Mouse (Mus musculus): ENCODE results near the gene Gadd45a. TPM values are rescaled to one million over a fixed set of nuclear protein-coding genes. Genes with fewer than 3 reads are reported as not detected.
"Not testable (repeated sequence)": the region's sequence is repeated elsewhere in the genome, so short reads cannot be mapped to it uniquely, and the experiment has no call there.

Gadd45a gene
- polyA plus RNA-seq, 1 experiment from 2014 or later = 14.5 TPM

DNA sequence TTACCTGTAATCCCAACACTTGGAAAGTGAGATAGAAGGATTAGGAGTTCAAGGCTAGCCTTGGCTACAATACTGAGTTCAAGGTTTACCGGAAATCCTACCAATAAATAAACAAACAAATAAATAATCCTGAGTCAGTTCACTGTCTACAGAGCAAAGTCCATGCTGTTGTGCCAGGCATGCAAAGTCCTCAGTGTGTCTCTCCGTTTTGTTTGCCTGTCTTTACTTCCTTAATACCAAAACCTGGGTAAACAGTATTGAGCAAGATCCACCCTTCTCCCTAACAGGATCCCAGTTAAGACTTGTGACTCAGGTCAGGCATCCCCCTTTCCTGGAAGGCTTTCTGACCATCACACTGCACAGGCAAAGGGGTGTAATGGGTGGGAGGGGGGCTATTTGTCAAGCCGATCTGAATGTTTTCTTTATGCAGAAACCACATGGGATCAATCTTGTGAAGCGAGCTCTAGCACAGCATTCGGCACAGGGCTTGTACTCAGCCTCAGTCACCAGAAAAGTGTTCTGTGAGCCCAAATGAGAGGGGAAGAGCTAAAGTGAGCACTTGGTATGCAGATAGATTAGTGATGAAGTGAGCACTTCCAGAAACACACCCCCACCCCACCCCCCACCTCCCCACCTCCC is 7.8 kb downstream of the Gadd45a start:
- H3K36me3 ChIP-seq (ENCODE audit: control insufficient read depth, insufficient read depth, low read length) = no peaks in the 10 kb centered on the region
- no peak overlapping the region for H3K9ac ChIP-seq (ENCODE audit: low read length)
- no peak overlapping the region for H3K27ac ChIP-seq (ENCODE audit: low read length)
- ATAC-seq (ENCODE audit: low read depth) = 0 out of 2 replicates have a peak, but pooled peaks have one; percentile 45
- no peak overlapping the region for H3K4me3 ChIP-seq (ENCODE audit: low read length)
- no peaks in the 10 kb centered on the region for H3K27me3 ChIP-seq (ENCODE audit: control insufficient read depth, insufficient read depth, low read depth, low read length)
- 36% methylated on average over 5 of the region's 5 CpGs for WGBS
- H3K4me2 ChIP-seq (ENCODE audit: low read depth, low read length) = no peak overlapping the region
- H3K9me3 ChIP-seq (ENCODE audit: control insufficient read depth, low read length) = no peaks in the 10 kb centered on the region
- H3K4me1 ChIP-seq (replicated peaks; ENCODE audit: control insufficient read depth, insufficient read depth, low read length) = peaks cover 3% of the 10 kb centered on the region; the same call in 1 of the 2 replicates

DNA sequence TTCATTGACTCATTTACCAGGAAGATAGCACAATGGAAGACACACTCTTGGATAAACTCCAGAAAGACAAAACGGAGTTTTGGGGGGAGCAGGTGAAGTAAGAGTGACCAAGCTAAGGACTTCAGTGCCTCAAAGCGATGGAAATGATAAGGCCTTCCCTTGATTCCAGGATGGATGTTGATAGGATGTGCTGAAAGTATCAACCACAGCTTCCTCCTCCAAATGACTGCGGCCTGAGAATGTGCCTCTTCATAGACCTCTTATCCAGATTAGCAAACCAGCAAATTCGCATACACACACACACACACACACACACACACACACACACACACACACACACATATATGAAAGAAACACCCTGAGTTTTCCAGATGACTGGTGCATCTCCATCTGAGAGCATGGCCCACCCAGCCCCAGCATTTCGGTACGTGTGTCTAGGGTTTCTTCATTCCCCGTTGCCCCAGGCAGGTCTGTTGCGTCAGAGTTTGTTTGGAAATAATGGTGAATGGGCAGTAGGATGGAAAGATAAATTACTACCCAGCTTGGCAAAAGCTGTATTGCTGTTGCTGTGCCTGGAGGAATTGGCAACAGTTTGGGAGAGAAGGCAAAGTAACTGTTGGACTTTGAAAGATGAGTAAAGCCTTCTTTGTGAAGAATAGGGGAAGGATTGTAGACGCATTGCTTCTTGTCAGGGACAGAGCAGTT is 9.7 kb downstream of the Gadd45a start:
- Histone ChIP-seq H3K36me3 (ENCODE audit: control insufficient read depth, insufficient read depth, low read length) (no peaks in the 10 kb centered on the region), H3K27me3 (ENCODE audit: control insufficient read depth, insufficient read depth, low read depth, low read length) (no peaks in the 10 kb centered on the region), H3K4me2 (ENCODE audit: low read depth, low read length) (no peak overlapping the region), H3K9ac (ENCODE audit: low read length) (no peak overlapping the region), H3K4me3 (ENCODE audit: low read length) (no peak overlapping the region), H3K9me3 (ENCODE audit: control insufficient read depth, low read length) (no peaks in the 10 kb centered on the region), H3K4me1 (replicated peaks; ENCODE audit: control insufficient read depth, insufficient read depth, low read length) (peaks cover 3% of the 10 kb centered on the region; the same call in 1 of the 2 replicates), H3K27ac (ENCODE audit: low read length) (no peak overlapping the region)
- 62% methylated on average over 9 of the region's 9 CpGs for WGBS
- ATAC-seq (ENCODE audit: low read depth) = no peak

DNA sequence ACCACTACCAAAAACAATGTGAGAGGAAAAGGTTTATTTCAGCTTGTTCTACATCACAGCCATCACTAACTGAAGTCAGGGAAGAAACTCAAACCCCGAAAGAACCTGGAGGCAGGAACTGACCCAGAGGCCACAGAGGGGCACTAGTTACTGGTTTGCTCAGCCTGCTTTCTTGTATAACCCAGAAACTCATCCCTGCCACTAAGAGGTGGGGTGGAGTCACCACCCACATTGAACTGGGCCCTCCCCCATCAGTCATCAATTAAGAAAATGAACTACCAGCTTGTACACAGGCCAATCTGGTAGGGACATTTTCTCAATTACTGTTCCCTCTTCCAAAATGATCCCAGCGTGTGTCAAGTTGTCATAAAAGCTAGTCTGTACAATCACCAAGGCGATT is 10.6 kb downstream of the Gadd45a start:
- Histone ChIP-seq H3K36me3 (ENCODE audit: control insufficient read depth, insufficient read depth, low read length) (no peaks in the 10 kb centered on the region), H3K27ac (ENCODE audit: low read length) (no peak overlapping the region), H3K9ac (ENCODE audit: low read length) (no peak overlapping the region), H3K9me3 (ENCODE audit: control insufficient read depth, low read length) (no peaks in the 10 kb centered on the region), H3K4me1 (replicated peaks; ENCODE audit: control insufficient read depth, insufficient read depth, low read length) (peaks cover 3% of the 10 kb centered on the region; the same call in 1 of the 2 replicates), H3K27me3 (ENCODE audit: control insufficient read depth, insufficient read depth, low read depth, low read length) (no peaks in the 10 kb centered on the region), H3K4me2 (ENCODE audit: low read depth, low read length) (no peak overlapping the region), H3K4me3 (ENCODE audit: low read length) (no peak overlapping the region)
- WGBS = 77% methylated on average over 3 of the region's 3 CpGs
- ATAC-seq (ENCODE audit: low read depth) = no peak

DNA sequence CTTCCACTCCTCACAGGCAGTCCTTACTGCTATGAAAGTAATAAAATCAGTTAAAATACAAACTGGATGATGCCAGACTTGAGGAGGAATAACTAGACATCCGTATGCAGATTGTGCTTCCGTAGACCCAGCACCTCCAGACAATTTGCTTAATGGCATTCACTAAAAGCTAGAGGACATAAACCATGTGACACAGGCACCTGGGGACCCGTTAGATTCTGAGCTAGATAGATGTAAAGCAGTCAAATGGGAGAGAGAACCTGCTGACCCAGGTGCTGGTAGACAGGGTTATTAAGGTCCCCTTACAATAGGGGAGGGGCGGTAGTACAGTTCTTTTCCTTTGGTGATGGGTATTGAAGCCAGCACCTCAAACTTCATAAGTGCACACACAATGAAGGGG is 13.5 kb downstream of the Gadd45a start:
- H3K4me2 ChIP-seq (ENCODE audit: low read depth, low read length) = no peak overlapping the region
- H3K4me1 ChIP-seq (replicated peaks; ENCODE audit: control insufficient read depth, insufficient read depth, low read length) = no peaks in the 10 kb centered on the region
- 81% methylated on average over 4 of the region's 4 CpGs for WGBS
- H3K36me3 ChIP-seq (ENCODE audit: control insufficient read depth, insufficient read depth, low read length) = no peaks in the 10 kb centered on the region
- H3K4me3 ChIP-seq (ENCODE audit: low read length) = no peak overlapping the region
- no peak overlapping the region for H3K27ac ChIP-seq (ENCODE audit: low read length)
- H3K27me3 ChIP-seq (ENCODE audit: control insufficient read depth, insufficient read depth, low read depth, low read length) = no peaks in the 10 kb centered on the region
- no peak for ATAC-seq (ENCODE audit: low read depth)
- H3K9ac ChIP-seq (ENCODE audit: low read length) = no peak overlapping the region
- H3K9me3 ChIP-seq (ENCODE audit: control insufficient read depth, low read length) = no peaks in the 10 kb centered on the region

DNA sequence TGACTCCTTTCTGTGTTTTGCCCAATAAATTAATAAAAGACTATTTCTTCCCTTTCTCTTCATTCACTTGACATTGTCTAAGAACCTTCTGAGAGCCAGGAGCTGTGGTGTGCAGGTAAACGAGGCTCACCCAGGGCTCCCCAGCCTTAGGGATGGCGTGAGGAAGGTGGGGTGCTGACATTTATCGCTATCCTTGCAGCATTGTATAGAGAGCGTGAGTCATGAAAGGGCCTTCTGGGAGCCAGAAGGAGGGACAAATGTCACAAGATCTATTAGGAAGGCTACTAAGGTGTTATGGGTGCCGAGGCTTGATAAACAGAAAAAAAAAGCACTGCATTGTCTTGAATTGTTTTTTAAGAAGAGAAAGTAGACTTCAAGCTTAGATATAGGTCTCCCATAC is 15.9 kb downstream of the Gadd45a start:
- 86% methylated on average over 5 of the region's 5 CpGs for WGBS
- Histone ChIP-seq H3K9ac (ENCODE audit: low read length) (no peak overlapping the region), H3K4me2 (ENCODE audit: low read depth, low read length) (no peak overlapping the region), H3K4me3 (ENCODE audit: low read length) (no peak overlapping the region), H3K36me3 (ENCODE audit: control insufficient read depth, insufficient read depth, low read length) (no peaks in the 10 kb centered on the region), H3K27me3 (ENCODE audit: control insufficient read depth, insufficient read depth, low read depth, low read length) (no peaks in the 10 kb centered on the region), H3K27ac (ENCODE audit: low read length) (no peak overlapping the region), H3K9me3 (ENCODE audit: control insufficient read depth, low read length) (no peaks in the 10 kb centered on the region), H3K4me1 (replicated peaks; ENCODE audit: control insufficient read depth, insufficient read depth, low read length) (peaks cover 9% of the 10 kb centered on the region)
- no peak for ATAC-seq (ENCODE audit: low read depth)

DNA sequence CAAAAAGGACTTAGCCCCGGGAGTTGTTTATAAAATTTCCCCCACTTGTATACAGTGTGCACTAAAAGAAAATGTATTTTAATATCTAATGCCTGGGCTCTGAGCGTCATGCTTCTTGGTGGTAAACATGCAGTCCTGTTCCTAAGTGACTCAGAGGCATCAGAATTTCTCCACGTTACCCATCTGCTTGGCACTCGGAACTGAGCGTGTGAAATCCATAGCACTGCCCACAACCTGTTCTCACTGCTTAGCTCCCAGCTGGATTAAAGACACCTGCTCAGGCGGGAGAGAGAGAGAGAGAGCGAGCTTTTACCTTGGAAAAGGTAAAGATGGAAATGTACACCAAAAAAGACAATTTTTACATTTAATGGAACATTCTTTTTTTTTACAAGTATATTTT is 18.3 kb downstream of the Gadd45a start:
- not testable (repeated sequence) for H3K9ac ChIP-seq (ENCODE audit: low read length); ATAC-seq (ENCODE audit: low read depth); H3K36me3 ChIP-seq (ENCODE audit: control insufficient read depth, insufficient read depth, low read length); H3K4me2 ChIP-seq (ENCODE audit: low read depth, low read length); H3K9me3 ChIP-seq (ENCODE audit: control insufficient read depth, low read length); H3K27ac ChIP-seq (ENCODE audit: low read length); H3K4me3 ChIP-seq (ENCODE audit: low read length); H3K27me3 ChIP-seq (ENCODE audit: control insufficient read depth, insufficient read depth, low read depth, low read length)
- H3K4me1 ChIP-seq (replicated peaks; ENCODE audit: control insufficient read depth, insufficient read depth, low read length) = peaks cover 21% of the 10 kb centered on the region
- 79% methylated on average over 7 of the region's 7 CpGs for WGBS

DNA sequence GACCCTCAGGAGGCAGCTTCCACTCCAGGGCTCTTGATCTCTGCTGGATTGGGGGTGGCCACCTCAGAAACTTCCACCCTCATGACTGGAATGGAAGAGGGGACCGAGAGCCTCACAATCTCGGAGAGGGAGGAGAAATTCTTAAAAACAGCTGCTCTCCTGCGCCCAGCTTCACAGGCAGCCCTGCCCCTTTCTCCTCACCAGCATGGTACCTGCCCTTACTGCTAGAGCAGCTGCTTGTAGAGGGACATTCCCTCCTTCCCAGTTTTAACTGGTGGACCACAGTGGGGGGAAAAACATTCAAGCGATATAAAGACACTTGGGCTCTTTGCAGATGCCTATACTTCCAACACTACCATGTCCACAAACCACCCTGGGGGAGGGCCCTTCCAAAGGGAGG is 18.9 kb downstream of the Gadd45a start:
- H3K27ac ChIP-seq (ENCODE audit: low read length) = no peak overlapping the region
- whole genome bisulfite sequencing = 61% methylated on average over 4 of the region's 4 CpGs
- H3K9me3 ChIP-seq (ENCODE audit: control insufficient read depth, low read length) = no peaks in the 10 kb centered on the region
- ATAC-seq (ENCODE audit: low read depth) = no peak
- H3K27me3 ChIP-seq (ENCODE audit: control insufficient read depth, insufficient read depth, low read depth, low read length) = no peaks in the 10 kb centered on the region
- no peak overlapping the region for H3K9ac ChIP-seq (ENCODE audit: low read length)
- no peak overlapping the region for H3K4me3 ChIP-seq (ENCODE audit: low read length)
- no peak overlapping the region for H3K4me2 ChIP-seq (ENCODE audit: low read depth, low read length)
- H3K4me1 ChIP-seq (replicated peaks; ENCODE audit: control insufficient read depth, insufficient read depth, low read length) = peaks cover 21% of the 10 kb centered on the region
- no peaks in the 10 kb centered on the region for H3K36me3 ChIP-seq (ENCODE audit: control insufficient read depth, insufficient read depth, low read length)

DNA sequence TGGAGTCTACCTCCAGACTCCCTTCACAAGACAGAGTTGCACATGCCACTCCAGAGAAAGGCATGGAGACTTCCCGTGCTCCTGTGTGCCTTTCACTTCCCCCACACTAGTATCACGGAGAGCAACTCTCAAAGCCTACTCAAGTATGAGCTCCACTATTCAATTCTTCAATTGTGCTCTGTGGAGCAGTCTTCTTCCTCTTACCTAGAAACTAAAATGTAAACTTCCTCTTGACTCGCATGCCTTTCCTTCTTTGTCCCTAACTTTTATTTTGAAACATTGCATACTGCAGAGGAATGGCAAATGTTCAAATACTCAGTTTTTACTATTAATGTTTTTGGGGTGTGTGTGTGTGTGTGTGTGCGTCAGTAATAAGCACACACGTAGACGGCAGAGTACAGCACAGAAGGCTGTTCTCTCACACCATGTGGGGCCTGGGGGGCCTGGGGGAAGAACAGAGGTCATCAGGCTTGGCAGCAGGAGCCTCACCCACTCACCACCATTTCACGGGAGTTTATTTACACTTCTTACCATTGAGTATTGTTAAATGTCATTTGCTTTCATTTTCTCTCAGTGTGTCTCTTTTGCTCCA is 20.6 kb downstream of the Gadd45a start:
- no peaks in the 10 kb centered on the region for H3K36me3 ChIP-seq (ENCODE audit: control insufficient read depth, insufficient read depth, low read length)
- H3K9me3 ChIP-seq (ENCODE audit: control insufficient read depth, low read length) = no peaks in the 10 kb centered on the region
- H3K27ac ChIP-seq (ENCODE audit: low read length) = peak overlapping the region; percentile 79
- H3K4me2 ChIP-seq (ENCODE audit: low read depth, low read length) = peak overlapping the region; percentile 41
- no peak overlapping the region; the same call in 1 of the 2 replicates for H3K4me3 ChIP-seq (ENCODE audit: low read length)
- 25% methylated on average over 7 of the region's 7 CpGs for WGBS
- peak; percentile 64 for ATAC-seq (ENCODE audit: low read depth)
- no peaks in the 10 kb centered on the region for H3K27me3 ChIP-seq (ENCODE audit: control insufficient read depth, insufficient read depth, low read depth, low read length)
- H3K4me1 ChIP-seq (replicated peaks; ENCODE audit: control insufficient read depth, insufficient read depth, low read length) = peaks cover 21% of the 10 kb centered on the region
- no peak overlapping the region for H3K9ac ChIP-seq (ENCODE audit: low read length)

DNA sequence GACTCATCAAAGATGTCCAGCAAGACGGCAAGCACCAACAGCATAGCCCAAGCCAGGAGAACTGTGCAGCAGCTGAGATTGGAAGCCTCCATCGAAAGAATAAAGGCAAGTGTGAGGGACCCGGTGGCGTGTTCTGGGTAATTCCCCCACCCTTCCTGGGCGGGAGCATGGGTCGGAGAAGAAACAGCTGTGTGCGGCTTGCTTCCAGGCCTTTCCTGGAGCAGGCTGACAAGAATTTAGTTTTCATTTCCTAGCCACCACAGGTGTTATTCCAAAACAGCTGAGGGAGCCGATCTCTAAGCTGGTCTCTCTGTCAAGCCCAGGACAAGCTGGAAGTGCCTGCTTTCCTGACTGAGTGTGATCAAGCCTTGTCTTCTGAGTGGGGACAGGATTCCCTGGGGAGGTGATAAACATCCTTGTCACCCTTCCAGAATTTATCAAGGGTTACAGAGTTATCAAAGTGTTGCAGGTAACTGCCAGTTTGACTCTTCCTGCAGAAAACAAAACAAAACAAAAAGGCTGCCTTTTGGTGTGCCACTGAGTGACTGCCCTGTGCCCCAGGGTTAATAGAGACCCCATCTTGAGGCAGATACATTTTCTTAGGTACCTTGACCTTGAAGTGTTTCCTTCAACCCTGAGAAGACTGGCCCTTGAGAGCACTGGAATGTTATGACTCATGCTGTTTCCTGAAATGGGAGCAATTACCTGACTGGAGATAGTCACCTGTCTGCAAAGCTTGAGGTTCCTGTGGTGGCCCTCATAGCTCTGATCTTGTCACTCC is 21.3 kb downstream of the Gadd45a start:
- Histone ChIP-seq H3K27ac (ENCODE audit: low read length) (peak overlapping the region; percentile 70), H3K4me1 (replicated peaks; ENCODE audit: control insufficient read depth, insufficient read depth, low read length) (peaks cover 21% of the 10 kb centered on the region), H3K9me3 (ENCODE audit: control insufficient read depth, low read length) (no peaks in the 10 kb centered on the region), H3K36me3 (ENCODE audit: control insufficient read depth, insufficient read depth, low read length) (no peaks in the 10 kb centered on the region), H3K4me2 (ENCODE audit: low read depth, low read length) (peak overlapping the region; percentile 25; the same call in 1 of the 2 replicates), H3K27me3 (ENCODE audit: control insufficient read depth, insufficient read depth, low read depth, low read length) (no peaks in the 10 kb centered on the region), H3K9ac (ENCODE audit: low read length) (no peak overlapping the region), H3K4me3 (ENCODE audit: low read length) (no peak overlapping the region)
- 27% methylated on average over 8 of the region's 8 CpGs for WGBS
- peak; percentile 51 for ATAC-seq (ENCODE audit: low read depth)

Data from lung, embryonic 16.5 days (tissue).